Mouse (Mus musculus) hindbrain, embryonic 14.5 days (tissue): ENCODE data around the gene Serhl. TPM values are rescaled to one million over a fixed set of nuclear protein-coding genes. Genes with fewer than 3 reads are reported as not detected.
"Not testable (repeated sequence)": the region's sequence is repeated elsewhere in the genome, so short reads cannot be mapped to it uniquely, and the experiment has no call there.

Experiments used
- ATAC-seq: fragments of 200-750 bp; cut with Nextera tagmentation; 2 replicates; pipeline ENCODE4 v1.8.0; 2017; ENCODE audit warnings: moderate number of reproducible peaks, mild to moderate bottlenecking, moderate TSS enrichment, moderate library complexity; ENCODE audit not compliant: low FRiP score
- DNase-seq: peaks from one replicate; pipeline ENCODE4 v3.0.0-alpha.2; 2015; ENCODE audit warnings: low spot score
- H3K27ac ChIP-seq: fragments of 300-500 bp; sonication (generic); 2 replicates; pipeline ENCODE4 v1.5.1; 2014; ENCODE audit warnings: mild to moderate bottlenecking, moderate library complexity
- H3K27me3 ChIP-seq: fragments of 300-500 bp; sonication (generic); 2 replicates; pipeline ENCODE4 v1.6.1; 2014; ENCODE audit warnings: mild to moderate bottlenecking, low read length, mixed read lengths; ENCODE audit not compliant: control insufficient read depth, insufficient read depth
- H3K36me3 ChIP-seq: fragments of 300-500 bp; sonication (generic); replicated peaks from 2 replicates; pipeline ENCODE4 v1.6.1; 2014; ENCODE audit not compliant: control insufficient read depth, insufficient read depth
- H3K4me1 ChIP-seq: fragments of 300-500 bp; sonication (generic); replicated peaks from 2 replicates; pipeline ENCODE4 v1.6.1; 2014; ENCODE audit warnings: antibody characterized with exemption, low read length, mixed read lengths; ENCODE audit not compliant: control insufficient read depth, insufficient read depth
- H3K4me2 ChIP-seq: fragments of 300-500 bp; sonication (generic); replicated peaks from 2 replicates; pipeline ENCODE4 v1.6.1; 2014; ENCODE audit warnings: mild to moderate bottlenecking, moderate library complexity
- H3K4me3 ChIP-seq: fragments of 300-500 bp; sonication (generic); replicated peaks from 2 replicates; pipeline ENCODE4 v1.5.1; 2014; ENCODE audit warnings: mild to moderate bottlenecking, low read length
- H3K9ac ChIP-seq: fragments of 300-500 bp; sonication (generic); 2 replicates; pipeline ENCODE4 v1.6.1; 2014
- H3K9me3 ChIP-seq: fragments of 300-500 bp; sonication (generic); 2 replicates; pipeline ENCODE4 v1.6.1; 2016; ENCODE audit warnings: low read length; ENCODE audit not compliant: control insufficient read depth
- WGBS: fragments of 180-500 bp; shearing (Covaris S2); extraction: QIAGEN DNeasy Blood & Tissue Kit; methylation state at CpG from one replicate; pipeline ENCODE4 v1.1.7; 2014; 5-methylcytosine and 5-hydroxymethylcytosine counted together
- polyA plus RNA-seq: library from polyadenylated mRNA; unstranded; fragments of >200 nt; fragmentation: Nextera tagmentation; extraction: Ambion mirVana; gene quantifications from 2 replicates; pipeline ENCODE4 v1.2.1, GENCODE M21; 2014

Serhl gene
- polyA plus RNA-seq, 1 experiment from 2014 or later: 31.4 TPM

GRCm38 (mm10) chr15:83055569-83055968 is 33.7 kb upstream of the Serhl start:
- Histone ChIP-seq H3K27ac (peak overlapping the region; percentile 89; the same call in 1 of the 2 replicates), H3K4me3 (no peak overlapping the region), H3K27me3 (no peaks in the 10 kb centered on the region), H3K4me1 (peaks cover 40% of the 10 kb centered on the region), H3K36me3 (no peaks in the 10 kb centered on the region), H3K4me2 (no peak overlapping the region), H3K9me3 (no peaks in the 10 kb centered on the region), H3K9ac (0 out of 2 replicates have a peak overlapping the region, but pooled peaks have one; percentile 25)
- DNase-seq: no peak
- ATAC-seq: no peak
- WGBS: 32% methylated on average over 5 of the region's 5 CpGs

GRCm38 (mm10) chr15:83056378-83057083 is 32.8 kb upstream of the Serhl start:
- DNase-seq (peak; percentile 51), ATAC-seq (peak; percentile 73)
- Histone ChIP-seq H3K27ac (peak overlapping the region; percentile 89), H3K9ac (peak overlapping the region; percentile 54), H3K9me3 (no peaks in the 10 kb centered on the region), H3K36me3 (no peaks in the 10 kb centered on the region), H3K4me1 (peaks cover 40% of the 10 kb centered on the region), H3K4me2 (peak overlapping the region; percentile 56), H3K4me3 (peak overlapping the region; percentile 20), H3K27me3 (no peaks in the 10 kb centered on the region)
- under 1% methylated on average over 29 of the region's 29 CpGs for WGBS

GRCm38 (mm10) chr15:83057533-83057932 is 31.8 kb upstream of the Serhl start:
- ATAC-seq (no peak), DNase-seq (no peak)
- no peaks in the 10 kb centered on the region for H3K9me3 ChIP-seq
- H3K4me3 ChIP-seq: no peak overlapping the region
- peaks cover 40% of the 10 kb centered on the region for H3K4me1 ChIP-seq
- H3K27me3 ChIP-seq: no peaks in the 10 kb centered on the region
- no peak overlapping the region for H3K4me2 ChIP-seq
- WGBS: 65% methylated on average over 8 of the region's 8 CpGs
- H3K9ac ChIP-seq: no peak overlapping the region
- H3K36me3 ChIP-seq: no peaks in the 10 kb centered on the region
- peak overlapping the region; percentile 89; the same call in 1 of the 2 replicates for H3K27ac ChIP-seq

- Histone ChIP-seq H3K9me3 (no peaks in the 10 kb centered on the region), H3K9ac (no peak overlapping the region), H3K36me3 (no peaks in the 10 kb centered on the region), H3K4me2 (no peak overlapping the region), H3K27me3 (no peaks in the 10 kb centered on the region), H3K4me1 (peaks cover 40% of the 10 kb centered on the region), H3K27ac (peak overlapping the region; percentile 60; the same call in 1 of the 2 replicates), H3K4me3 (no peak overlapping the region)
- peak; percentile 48 for DNase-seq
- ATAC-seq: no peak
- 36% methylated on average over 5 of the region's 5 CpGs for WGBS
Observed at GRCm38 (mm10) chr15:83059233-83059660, 30.1 kb upstream of the Serhl start.

- ATAC-seq (no peak), DNase-seq (no peak)
- Histone ChIP-seq H3K36me3 (no peaks in the 10 kb centered on the region), H3K4me2 (no peak overlapping the region), H3K4me3 (no peak overlapping the region), H3K9me3 (no peaks in the 10 kb centered on the region), H3K27ac (no peak overlapping the region), H3K4me1 (peaks cover 26% of the 10 kb centered on the region), H3K27me3 (no peaks in the 10 kb centered on the region), H3K9ac (no peak overlapping the region)
- 18% methylated on average over 5 of the region's 5 CpGs for WGBS
Observed at GRCm38 (mm10) chr15:83061689-83062088, 27.6 kb upstream of the Serhl start.

GRCm38 (mm10) chr15:83062582-83062981 is 26.7 kb upstream of the Serhl start:
- ATAC-seq, H3K4me2 ChIP-seq, H3K4me3 ChIP-seq, H3K27ac ChIP-seq, H3K27me3 ChIP-seq, H3K36me3 ChIP-seq, H3K9me3 ChIP-seq, DNase-seq, H3K9ac ChIP-seq: not testable (repeated sequence)
- peaks cover 18% of the 10 kb centered on the region for H3K4me1 ChIP-seq
- 88% methylated on average over 2 of the region's 2 CpGs for WGBS

GRCm38 (mm10) chr15:83065543-83065942 is 23.8 kb upstream of the Serhl start:
- H3K4me2 ChIP-seq: no peak overlapping the region
- no peaks in the 10 kb centered on the region for H3K36me3 ChIP-seq
- H3K9me3 ChIP-seq: no peaks in the 10 kb centered on the region
- no peaks in the 10 kb centered on the region for H3K27me3 ChIP-seq
- no peaks in the 10 kb centered on the region for H3K4me1 ChIP-seq
- ATAC-seq (no peak), DNase-seq (peak; percentile 69)
- H3K27ac ChIP-seq: no peak overlapping the region
- 63% methylated on average over 4 of the region's 4 CpGs for WGBS
- H3K4me3 ChIP-seq: no peak overlapping the region
- no peak overlapping the region for H3K9ac ChIP-seq

- no peak overlapping the region for H3K9ac ChIP-seq
- DNase-seq (no peak), ATAC-seq (no peak)
- 95% methylated on average over 5 of the region's 5 CpGs for WGBS
- H3K36me3 ChIP-seq: no peaks in the 10 kb centered on the region
- no peaks in the 10 kb centered on the region for H3K4me1 ChIP-seq
- no peak overlapping the region for H3K27ac ChIP-seq
- no peaks in the 10 kb centered on the region for H3K27me3 ChIP-seq
- H3K9me3 ChIP-seq: no peaks in the 10 kb centered on the region
- H3K4me2 ChIP-seq: no peak overlapping the region
- no peak overlapping the region for H3K4me3 ChIP-seq
Observed at GRCm38 (mm10) chr15:83068270-83068669, 21.0 kb upstream of the Serhl start.

GRCm38 (mm10) chr15:83070942-83071341 is 18.4 kb upstream of the Serhl start:
- ATAC-seq (peak; percentile 53; the same call in 1 of the 2 replicates), DNase-seq (peak; percentile 71)
- H3K36me3 ChIP-seq: no peaks in the 10 kb centered on the region
- H3K9me3 ChIP-seq: no peaks in the 10 kb centered on the region
- no peak overlapping the region for H3K9ac ChIP-seq
- H3K4me1 ChIP-seq: no peaks in the 10 kb centered on the region
- H3K4me2 ChIP-seq: no peak overlapping the region
- H3K4me3 ChIP-seq: no peak overlapping the region
- 52% methylated on average over 3 of the region's 3 CpGs for WGBS
- no peaks in the 10 kb centered on the region for H3K27me3 ChIP-seq
- no peak overlapping the region for H3K27ac ChIP-seq
